Mouse (Mus musculus) midbrain, embryonic 15.5 days (tissue): Measurements from ENCODE around the gene Ccdc187. TPM values are rescaled to one million over a fixed set of nuclear protein-coding genes. Genes with fewer than 3 reads are reported as not detected.

Experiments
- ATAC-seq: fragments of 200-750 bp; cut with Nextera tagmentation; replicated peaks from 2 replicates; pipeline ENCODE4 v1.8.0; 2017; ENCODE audit warnings: moderate TSS enrichment
- H3K27ac ChIP-seq: fragments of 300-500 bp; sonication (generic); 2 replicates; pipeline ENCODE4 v1.5.1; 2015; ENCODE audit warnings: mild to moderate bottlenecking, inconsistent platforms
- H3K27me3 ChIP-seq: fragments of 300-500 bp; sonication (generic); replicated peaks from 2 replicates; pipeline ENCODE4 v1.6.1; 2015; ENCODE audit warnings: inconsistent platforms
- H3K36me3 ChIP-seq: fragments of 300-500 bp; sonication (generic); replicated peaks from 2 replicates; pipeline ENCODE4 v1.6.1; 2015; ENCODE audit warnings: inconsistent platforms
- H3K4me1 ChIP-seq: fragments of 300-500 bp; sonication (generic); 2 replicates; pipeline ENCODE4 v1.6.1; 2015; ENCODE audit warnings: inconsistent platforms
- H3K4me2 ChIP-seq: fragments of 300-500 bp; sonication (generic); 2 replicates; pipeline ENCODE4 v1.6.1; 2015; ENCODE audit warnings: inconsistent platforms, mild to moderate bottlenecking, moderate library complexity
- H3K4me3 ChIP-seq: fragments of 300-500 bp; sonication (generic); 2 replicates; pipeline ENCODE4 v1.5.1; 2015; ENCODE audit warnings: mild to moderate bottlenecking, inconsistent platforms
- H3K9ac ChIP-seq: fragments of 300-500 bp; sonication (generic); 2 replicates; pipeline ENCODE4 v1.6.1; 2015; ENCODE audit warnings: mild to moderate bottlenecking, inconsistent platforms
- H3K9me3 ChIP-seq: fragments of 300-500 bp; sonication (generic); 2 replicates; pipeline ENCODE4 v1.6.1; 2016; ENCODE audit warnings: inconsistent platforms
- WGBS: fragments of 180-500 bp; shearing (Covaris S2); methylation state at CpG from one replicate; pipeline ENCODE4 v1.1.7; 2015; ENCODE audit warnings: mixed read lengths; 5-methylcytosine and 5-hydroxymethylcytosine counted together
- polyA plus RNA-seq: library from polyadenylated mRNA; unstranded; fragments of >200 nt; fragmentation: Nextera tagmentation; extraction: Ambion mirVana; gene quantifications from 2 replicates; pipeline ENCODE4 v1.2.1, GENCODE M21; 2015

Gene Ccdc187
- 0.18 and 0.25 TPM in 2 replicates for polyA plus RNA-seq

- Histone ChIP-seq H3K4me2 (no peak within 1 kb of the TSS), H3K4me3 (no peak within 1 kb of the TSS), H3K4me1 (peaks cover 31% of the 10 kb centered on the region), H3K27ac (no peak within 1 kb of the TSS), H3K27me3 (no peaks in the 10 kb centered on the region), H3K9ac (no peak within 1 kb of the TSS), H3K9me3 (no peaks in the 10 kb centered on the region), H3K36me3 (no peaks in the 10 kb centered on the region)
- no peak for ATAC-seq
- 65% methylated on average over 2 of the region's 2 CpGs for WGBS
Observed at GRCm38 (mm10) chr2:26294457-26294856, at the start of gene Ccdc187. TSS of gene Ccdc187 (minus strand) at chr2:26294557.

- no peak overlapping the region for H3K4me2 ChIP-seq
Observed at GRCm38 (mm10) chr2:26342609-26343490, 48.5 kb upstream of the Ccdc187 start.

GRCm38 (mm10) chr2:26342044-26342443 is 47.7 kb upstream of the Ccdc187 start:
- ATAC-seq = no peak
- Histone ChIP-seq H3K4me2 (no peak overlapping the region), H3K4me3 (no peak overlapping the region), H3K9ac (no peak overlapping the region), H3K27me3 (no peaks in the 10 kb centered on the region), H3K27ac (no peak overlapping the region; the same call in 1 of the 2 replicates), H3K4me1 (no peaks in the 10 kb centered on the region), H3K36me3 (peaks cover 56% of the 10 kb centered on the region), H3K9me3 (no peaks in the 10 kb centered on the region)
- 86% methylated on average over 10 of the region's 10 CpGs for WGBS

More at GRCm38 (mm10) chr2:26342609-26343490, 48.5 kb upstream of the Ccdc187 start:
- H3K4me3 ChIP-seq = no peak overlapping the region
- peaks cover 58% of the 10 kb centered on the region for H3K36me3 ChIP-seq
- no peaks in the 10 kb centered on the region for H3K9me3 ChIP-seq
- no peak overlapping the region for H3K9ac ChIP-seq
- H3K27me3 ChIP-seq = no peaks in the 10 kb centered on the region
- H3K27ac ChIP-seq = no peak overlapping the region
- no peak for ATAC-seq
- no peaks in the 10 kb centered on the region for H3K4me1 ChIP-seq
- WGBS = 73% methylated on average over 11 of the region's 11 CpGs

- no peak overlapping the region for H3K4me3 ChIP-seq
- no peak overlapping the region for H3K4me2 ChIP-seq
- peaks cover 51% of the 10 kb centered on the region for H3K36me3 ChIP-seq
- no peak overlapping the region; the same call in 1 of the 2 replicates for H3K27ac ChIP-seq
- H3K9me3 ChIP-seq = no peaks in the 10 kb centered on the region
- no peaks in the 10 kb centered on the region for H3K27me3 ChIP-seq
- no peak for ATAC-seq
- no peak overlapping the region for H3K9ac ChIP-seq
- no peaks in the 10 kb centered on the region for H3K4me1 ChIP-seq
- 92% methylated on average over 2 of the region's 2 CpGs for WGBS
Observed at GRCm38 (mm10) chr2:26341510-26341981, 47.2 kb upstream of the Ccdc187 start.

- Histone ChIP-seq H3K9ac (no peak overlapping the region), H3K4me2 (no peak overlapping the region), H3K4me1 (no peaks in the 10 kb centered on the region), H3K36me3 (peaks cover 37% of the 10 kb centered on the region), H3K9me3 (no peaks in the 10 kb centered on the region), H3K27ac (no peak overlapping the region), H3K4me3 (no peak overlapping the region), H3K27me3 (no peaks in the 10 kb centered on the region)
- 90% methylated on average over 5 of the region's 5 CpGs for WGBS
- no peak for ATAC-seq
Observed at GRCm38 (mm10) chr2:26339204-26339551, 44.8 kb upstream of the Ccdc187 start.

GRCm38 (mm10) chr2:26338302-26339203 is 44.2 kb upstream of the Ccdc187 start:
- H3K9me3 ChIP-seq = no peaks in the 10 kb centered on the region
- H3K27ac ChIP-seq = no peak overlapping the region
- no peaks in the 10 kb centered on the region for H3K4me1 ChIP-seq
- peaks cover 37% of the 10 kb centered on the region for H3K36me3 ChIP-seq
- H3K4me2 ChIP-seq = no peak overlapping the region
- H3K9ac ChIP-seq = no peak overlapping the region
- 82% methylated on average over 9 of the region's 13 CpGs for WGBS
- H3K27me3 ChIP-seq = no peaks in the 10 kb centered on the region
- peak; percentile 30; the same call in 1 of the 2 replicates for ATAC-seq
- no peak overlapping the region for H3K4me3 ChIP-seq

GRCm38 (mm10) chr2:26330702-26331101 is 36.3 kb upstream of the Ccdc187 start:
- Histone ChIP-seq H3K27me3 (no peaks in the 10 kb centered on the region), H3K9ac (no peak overlapping the region), H3K9me3 (no peaks in the 10 kb centered on the region), H3K4me3 (no peak overlapping the region), H3K4me1 (no peaks in the 10 kb centered on the region), H3K36me3 (peaks cover 32% of the 10 kb centered on the region), H3K4me2 (no peak overlapping the region), H3K27ac (peak overlapping the region; percentile 29; the same call in 1 of the 2 replicates)
- no peak; the same call in 1 of the 2 replicates for ATAC-seq
- WGBS = 78% methylated on average over 6 of the region's 6 CpGs

GRCm38 (mm10) chr2:26330056-26330468 is 35.7 kb upstream of the Ccdc187 start:
- WGBS = 76% methylated on average over 4 of the region's 4 CpGs
- peak overlapping the region; percentile 52; the same call in 1 of the 2 replicates for H3K27ac ChIP-seq
- H3K9me3 ChIP-seq = no peaks in the 10 kb centered on the region
- peak; percentile 55 for ATAC-seq
- no peaks in the 10 kb centered on the region for H3K4me1 ChIP-seq
- H3K9ac ChIP-seq = no peak overlapping the region
- H3K4me2 ChIP-seq = no peak overlapping the region
- no peak overlapping the region for H3K4me3 ChIP-seq
- H3K27me3 ChIP-seq = no peaks in the 10 kb centered on the region
- peaks cover 34% of the 10 kb centered on the region for H3K36me3 ChIP-seq

GRCm38 (mm10) chr2:26329402-26329801 is 35.0 kb upstream of the Ccdc187 start:
- Histone ChIP-seq H3K9ac (no peak overlapping the region), H3K4me3 (no peak overlapping the region), H3K4me1 (no peaks in the 10 kb centered on the region), H3K4me2 (no peak overlapping the region), H3K27ac (no peak overlapping the region), H3K27me3 (no peaks in the 10 kb centered on the region), H3K36me3 (peaks cover 39% of the 10 kb centered on the region), H3K9me3 (no peaks in the 10 kb centered on the region)
- no peak for ATAC-seq
- 55% methylated on average over 8 of the region's 8 CpGs for WGBS

- Histone ChIP-seq H3K27me3 (no peaks in the 10 kb centered on the region), H3K9ac (no peak overlapping the region), H3K4me2 (no peak overlapping the region), H3K9me3 (no peaks in the 10 kb centered on the region), H3K27ac (no peak overlapping the region), H3K4me3 (no peak overlapping the region), H3K36me3 (peaks cover 50% of the 10 kb centered on the region), H3K4me1 (no peaks in the 10 kb centered on the region)
- 86% methylated on average over 4 of the region's 4 CpGs for WGBS
- no peak for ATAC-seq
Observed at GRCm38 (mm10) chr2:26327852-26328251, 33.5 kb upstream of the Ccdc187 start.

- no peak overlapping the region for H3K4me3 ChIP-seq
- peaks cover 12% of the 10 kb centered on the region for H3K4me1 ChIP-seq
- H3K27me3 ChIP-seq = no peaks in the 10 kb centered on the region
- ATAC-seq = peak; percentile 66
- peaks cover 46% of the 10 kb centered on the region for H3K36me3 ChIP-seq
- H3K9ac ChIP-seq = no peak overlapping the region
- H3K4me2 ChIP-seq = no peak overlapping the region
- WGBS = 66% methylated on average over 15 of the region's 15 CpGs
- H3K9me3 ChIP-seq = no peaks in the 10 kb centered on the region
- no peak overlapping the region for H3K27ac ChIP-seq
Observed at GRCm38 (mm10) chr2:26325386-26326181, 31.2 kb upstream of the Ccdc187 start.
